Mouse (Mus musculus): Measurements from ENCODE around the gene Unc119b.
"Not testable (repeated sequence)": the region's sequence is repeated elsewhere in the genome, so short reads cannot be mapped to it uniquely, and the experiment has no call there.

The Unc119b gene

GRCm38 (mm10) chr5:115083492-115083891 lies 51.3 kb downstream of the Unc119b start:
- no peak for DNase-seq (ENCODE audit: low spot score)

DNA sequence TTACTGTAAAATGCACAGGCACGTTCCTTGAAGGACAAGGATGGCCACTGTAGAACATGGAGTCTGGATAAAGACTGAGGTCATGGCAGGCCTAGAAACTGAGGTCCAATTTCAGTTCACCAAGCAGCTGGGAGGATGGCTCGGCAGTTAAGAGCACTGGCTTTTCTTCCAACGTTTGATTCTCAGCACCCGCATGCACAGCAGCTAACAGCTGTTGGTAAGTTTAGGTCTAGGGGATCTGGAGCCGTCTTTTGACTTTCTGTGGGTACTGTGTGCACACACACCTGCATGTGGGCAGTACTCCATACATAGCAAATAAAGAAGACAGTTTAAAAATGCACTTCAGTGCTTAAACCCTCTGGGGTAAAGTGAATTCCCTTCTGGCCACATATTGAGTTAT lies 53.1 kb downstream of the Unc119b start:
- no peak for DNase-seq (ENCODE audit: low spot score)

DNA sequence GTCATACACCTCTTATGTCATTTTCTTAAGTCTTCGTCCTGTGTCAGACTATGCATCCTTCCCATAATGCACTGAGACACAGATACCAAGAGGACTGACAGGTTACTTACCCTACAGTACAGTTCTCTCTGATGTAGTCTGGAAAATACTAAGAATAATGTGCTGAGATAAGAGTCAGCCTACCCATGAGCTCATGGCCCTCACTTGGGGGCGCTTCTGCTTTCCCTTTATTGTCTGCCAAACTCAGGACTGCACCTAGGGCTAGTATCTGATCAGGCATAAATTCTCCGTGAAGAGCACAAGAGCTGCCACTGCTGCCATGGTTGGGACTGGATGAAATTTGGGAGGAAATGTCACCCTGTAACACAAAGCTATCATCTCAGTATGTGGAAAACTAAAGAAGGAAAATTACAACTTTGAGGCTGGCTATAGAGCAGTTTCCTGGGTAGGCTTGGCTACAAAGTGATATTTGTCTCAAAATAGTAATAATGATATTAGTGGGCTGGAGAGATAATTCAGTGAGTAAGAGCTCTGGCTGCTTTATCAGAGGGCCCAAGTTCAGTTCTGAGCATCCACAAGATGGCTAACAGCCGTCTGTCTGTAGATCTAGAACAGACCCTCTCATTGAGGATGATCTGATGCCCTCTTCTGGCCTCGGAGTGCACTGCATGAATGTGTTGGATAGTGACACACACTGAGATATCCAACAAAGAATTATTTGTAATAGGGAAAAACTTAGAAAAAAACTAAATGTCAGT lies 58.5 kb downstream of the Unc119b start:
- DNase-seq (ENCODE audit: low spot score) = no peak

DNA sequence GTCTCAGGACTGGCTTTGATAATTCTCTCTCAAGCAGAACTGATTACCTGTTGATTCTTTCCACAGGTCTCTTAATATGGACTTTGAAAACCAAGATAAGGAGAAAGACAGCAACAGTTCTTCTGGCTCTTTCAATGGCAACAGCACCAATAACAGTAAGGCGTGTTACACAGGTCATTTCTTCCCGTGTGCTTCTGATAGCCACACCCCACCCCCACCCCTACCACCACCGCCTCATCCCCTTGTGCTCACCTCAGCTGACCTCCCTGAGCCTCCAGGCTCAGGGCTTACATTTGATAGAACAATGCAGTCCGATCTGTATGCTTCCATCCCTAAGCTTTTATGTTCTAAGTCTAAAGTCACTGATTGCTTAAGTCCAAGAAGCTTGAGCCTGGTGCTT lies 60.0 kb downstream of the Unc119b start:
- no peak for DNase-seq (ENCODE audit: low spot score)

- DNase-seq (ENCODE audit: low spot score) = not testable (repeated sequence)
Observed at GRCm38 (mm10) chr5:115073306-115073705, 61.5 kb downstream of the Unc119b start.

Measured in urinary bladder, postnatal 10 days (tissue).